Mouse (Mus musculus) urinary bladder, adult 18-20 months (tissue): Measurements from ENCODE around the gene Kcnn4.

Experiments used
- DNase-seq, 2 experiments: peaks; one replicate each; pipeline ENCODE4 v3.0.0; 2022; ENCODE audit warnings: low spot score in 2 of 2, mixed read lengths in 2 of 2

Kcnn4 gene

GRCm38 (mm10) chr7:24369731-24370541 is at the start of gene Kcnn4:
Kcnn4 (plus strand) TSS chr7:24370263.
- DNase-seq = no peak

GRCm38 (mm10) chr7:24322593-24322992 is 47.5 kb upstream of the Kcnn4 start:
- DNase-seq = no peak

- no peak for DNase-seq
Observed at GRCm38 (mm10) chr7:24325197-24325596, 44.9 kb upstream of the Kcnn4 start.

GRCm38 (mm10) chr7:24325675-24326128 is 44.4 kb upstream of the Kcnn4 start:
- DNase-seq = no peak

GRCm38 (mm10) chr7:24326273-24327135 is 43.6 kb upstream of the Kcnn4 start:
- DNase-seq = no peak

GRCm38 (mm10) chr7:24327281-24327975 is 42.6 kb upstream of the Kcnn4 start:
- DNase-seq = no peak

GRCm38 (mm10) chr7:24333304-24333986 is 36.6 kb upstream of the Kcnn4 start, which contains the start of gene Tescl:
Tescl (minus strand) TSS chr7:24333936.
- DNase-seq = peak in 1 of 2 experiments; percentile 30

GRCm38 (mm10) chr7:24335699-24336309 is 34.3 kb upstream of the Kcnn4 start:
- peak in 1 of 2 experiments; percentile 56 for DNase-seq

GRCm38 (mm10) chr7:24338241-24338640 is 31.8 kb upstream of the Kcnn4 start:
- DNase-seq = no peak

- no peak for DNase-seq
Observed at GRCm38 (mm10) chr7:24343701-24344272, 26.3 kb upstream of the Kcnn4 start.

- no peak for DNase-seq
Observed at GRCm38 (mm10) chr7:24346444-24346843, 23.6 kb upstream of the Kcnn4 start.

- no peak for DNase-seq
Observed at GRCm38 (mm10) chr7:24348896-24349295, 21.2 kb upstream of the Kcnn4 start, which contains the start of gene Lypd5. Lypd5 (plus strand) TSS chr7:24349196.

GRCm38 (mm10) chr7:24355646-24356045 is 14.4 kb upstream of the Kcnn4 start:
- DNase-seq = no peak

- DNase-seq = no peak
Observed at GRCm38 (mm10) chr7:24356081-24356480, 14.0 kb upstream of the Kcnn4 start.

GRCm38 (mm10) chr7:24357899-24358298 is 12.2 kb upstream of the Kcnn4 start:
- DNase-seq = no peak

GRCm38 (mm10) chr7:24359269-24359668 is 10.8 kb upstream of the Kcnn4 start:
- no peak for DNase-seq

GRCm38 (mm10) chr7:24361001-24361400 is 9.1 kb upstream of the Kcnn4 start:
- no peak for DNase-seq

- no peak for DNase-seq
Observed at GRCm38 (mm10) chr7:24363228-24363627, 6.8 kb upstream of the Kcnn4 start.

- DNase-seq = peak; percentile 67 to 83
Observed at GRCm38 (mm10) chr7:24364827-24365226, 5.2 kb upstream of the Kcnn4 start.

GRCm38 (mm10) chr7:24365258-24366014 is 4.6 kb upstream of the Kcnn4 start:
- DNase-seq = no peak
